Mouse (Mus musculus): ENCODE results near the gene Zfp462.

Gene Zfp462

DNA sequence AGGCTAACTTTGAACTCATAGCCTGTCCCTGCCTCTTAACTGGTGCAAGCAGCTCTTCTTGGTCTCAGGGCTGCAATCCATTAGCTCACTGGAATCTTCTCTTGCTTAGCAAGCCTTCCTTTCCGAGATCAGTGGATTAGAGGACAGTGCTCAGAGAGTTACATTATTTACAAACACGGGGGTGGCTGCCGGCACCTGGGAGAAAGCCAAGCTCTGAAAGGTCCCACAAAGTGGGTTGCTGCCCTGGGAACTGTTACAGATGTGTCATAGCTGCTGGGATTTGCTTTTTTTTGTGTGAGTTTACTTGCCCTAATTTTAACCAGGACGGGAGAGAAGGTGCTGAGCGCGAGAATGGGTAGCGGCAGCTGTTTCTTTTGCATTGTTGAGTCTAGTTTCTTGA lies 102.4 kb downstream of the Zfp462 start:
- no peak for DNase-seq (ENCODE audit: low spot score in 2 of 2)

- no peak for DNase-seq (ENCODE audit: low spot score in 2 of 2)
These were observed 105.2 kb downstream of the Zfp462 start for GRCm38 (mm10) chr4:55049938-55050610.

DNA sequence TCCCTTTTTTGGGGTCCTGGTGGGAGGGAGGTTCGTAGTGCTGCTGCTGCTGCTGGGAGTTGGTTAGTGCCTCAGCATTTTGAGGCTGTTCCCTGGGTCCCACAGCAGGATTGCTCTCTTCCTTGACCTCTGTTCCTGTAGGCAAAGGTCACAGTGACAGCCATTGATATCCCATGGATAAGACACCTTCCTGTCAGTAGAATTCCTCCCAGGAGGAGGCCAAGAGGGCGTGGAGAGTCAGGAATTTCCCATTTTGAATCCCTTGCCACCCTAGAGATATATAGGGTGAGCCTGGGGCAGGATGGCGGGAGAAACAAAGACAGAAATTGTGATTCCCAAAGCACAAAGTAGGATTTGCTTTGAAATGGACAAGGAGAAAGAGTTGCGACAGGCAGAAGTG lies 106.5 kb downstream of the Zfp462 start:
- DNase-seq (ENCODE audit: low spot score in 2 of 2) = no peak

DNA sequence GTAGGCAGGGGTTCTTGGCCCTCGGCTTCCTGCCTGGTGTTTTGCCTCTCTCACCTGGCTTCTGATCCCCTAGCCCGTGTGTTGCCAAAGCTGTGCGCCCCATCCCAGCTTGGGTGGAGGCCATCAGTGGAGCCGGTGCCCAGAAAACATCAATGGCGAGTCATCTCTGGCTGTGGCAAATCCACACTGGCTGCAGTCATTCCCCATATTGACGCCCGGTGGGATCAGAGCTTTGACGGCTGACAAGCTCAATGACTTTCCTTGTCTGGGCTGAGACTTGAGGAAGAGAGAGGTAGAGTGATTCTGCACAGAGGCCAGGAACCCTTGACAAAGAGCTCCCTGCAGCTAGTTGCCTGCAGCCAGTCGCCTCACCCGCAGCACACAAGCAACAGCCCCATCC lies 107.8 kb downstream of the Zfp462 start:
- no peak for DNase-seq (ENCODE audit: low spot score in 2 of 2)

DNA sequence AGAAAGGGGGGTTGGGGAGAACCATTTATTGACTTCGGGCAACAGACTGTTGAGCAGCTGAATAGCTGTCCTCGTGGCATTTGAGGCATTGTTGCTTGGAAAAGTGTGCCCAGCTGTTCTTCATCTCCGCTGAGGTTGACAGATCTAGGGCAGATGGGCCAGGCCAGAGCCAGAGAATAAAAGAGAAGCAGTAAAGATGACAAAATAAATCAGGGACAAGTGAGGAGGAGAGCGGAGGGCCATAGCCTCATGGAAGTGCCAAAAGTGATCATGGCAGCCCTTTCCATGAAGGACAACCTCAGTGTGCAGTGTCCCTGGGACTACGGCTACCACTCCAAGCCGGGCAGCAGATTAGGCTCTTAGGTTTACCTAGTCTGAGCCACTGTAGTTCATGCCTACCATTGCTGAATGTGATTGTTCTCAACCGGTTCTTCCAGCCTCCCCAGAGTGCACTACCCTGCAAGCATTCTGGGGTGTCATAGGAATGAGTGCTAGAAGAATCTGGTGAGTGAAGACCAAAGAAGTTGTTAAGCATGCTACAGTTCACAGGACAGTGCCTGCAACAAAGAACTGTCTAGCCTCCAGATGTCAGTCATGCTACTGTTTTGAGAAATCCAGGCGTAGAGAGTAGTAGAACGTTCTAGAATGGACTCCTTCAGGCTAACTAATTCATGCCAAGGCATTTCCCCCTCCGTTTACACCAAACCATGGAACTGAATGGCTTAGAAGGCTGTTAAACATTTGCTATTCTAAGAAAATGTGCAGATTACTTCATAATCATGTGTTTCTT lies 113.0 kb downstream of the Zfp462 start:
- DNase-seq (ENCODE audit: low spot score in 2 of 2) = no peak

- no peak for DNase-seq (ENCODE audit: low spot score in 2 of 2)
These were observed 114.1 kb downstream of the Zfp462 start for GRCm38 (mm10) chr4:55058901-55059300.

DNA sequence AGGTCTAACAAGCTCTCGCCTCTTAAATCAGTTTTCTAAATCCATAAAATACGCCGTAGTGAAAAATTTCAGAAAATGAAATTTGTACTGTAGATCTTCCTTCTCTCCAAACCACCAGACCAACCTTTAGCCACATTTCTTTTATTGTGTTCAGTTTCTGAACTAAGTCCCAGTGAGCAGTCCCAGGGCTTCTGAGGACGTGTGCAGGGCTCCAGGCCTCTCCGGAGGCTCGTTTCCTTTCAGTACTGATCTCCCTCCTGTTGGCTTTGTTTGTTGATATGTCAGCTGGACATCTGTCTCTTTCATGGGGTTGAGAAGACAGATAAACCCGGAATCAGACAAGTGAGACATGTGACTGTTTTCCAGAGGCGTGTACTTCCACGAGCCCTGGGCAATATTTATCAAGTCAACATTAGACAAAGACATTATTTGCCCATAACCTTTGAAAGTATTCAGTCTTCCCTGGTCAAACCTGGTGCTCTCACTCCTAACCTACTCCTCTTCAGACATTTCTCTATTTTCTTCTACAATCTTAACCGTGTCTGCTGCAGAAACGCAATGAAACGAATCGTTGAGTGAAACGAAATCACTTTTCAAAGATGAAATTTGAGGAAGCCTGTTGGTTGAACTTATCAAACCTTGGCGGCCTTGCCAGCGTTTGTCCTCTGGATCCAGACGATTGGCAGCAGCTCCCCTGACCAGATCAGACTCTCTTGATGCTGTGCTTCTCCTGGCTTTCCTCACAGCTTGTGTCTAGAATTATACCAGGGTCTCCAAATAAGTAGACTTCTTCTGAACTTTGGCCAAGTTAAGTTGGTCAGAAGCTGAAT lies 121.7 kb downstream of the Zfp462 start:
- DNase-seq (ENCODE audit: low spot score in 2 of 2) = no peak

DNA sequence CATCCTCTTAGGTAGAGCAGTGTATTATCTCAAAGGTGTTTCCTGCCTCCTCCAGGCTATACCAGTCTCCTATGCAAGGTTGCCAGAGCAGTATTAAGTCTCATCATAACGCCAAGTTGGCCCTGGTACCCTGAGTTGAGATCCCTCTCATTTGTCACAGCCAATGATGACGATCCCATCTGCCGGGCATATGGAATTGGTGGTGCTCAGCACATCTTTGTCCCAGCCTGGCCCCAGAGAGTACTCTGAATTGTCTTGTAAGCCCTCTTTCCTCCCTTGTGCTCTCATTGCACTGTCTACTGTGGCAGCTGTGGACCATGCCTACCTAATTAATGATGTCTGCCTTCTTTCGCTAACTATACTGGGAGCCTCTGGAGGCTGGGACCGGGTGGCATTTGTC lies 126.7 kb downstream of the Zfp462 start:
- no peak for DNase-seq (ENCODE audit: low spot score in 2 of 2)

GRCm38 (mm10) chr4:55077133-55077889 lies 132.5 kb downstream of the Zfp462 start:
- peak in 1 of 2 experiments; percentile 56 for DNase-seq (ENCODE audit: low spot score in 2 of 2)

- DNase-seq (ENCODE audit: low spot score in 2 of 2) = no peak
These were observed 133.3 kb downstream of the Zfp462 start for GRCm38 (mm10) chr4:55077902-55078716.

GRCm38 (mm10) chr4:55079056-55079455 lies 134.2 kb downstream of the Zfp462 start:
- DNase-seq (ENCODE audit: low spot score in 2 of 2) = no peak

GRCm38 (mm10) chr4:55084080-55084688 lies 139.3 kb downstream of the Zfp462 start:
- no peak for DNase-seq (ENCODE audit: low spot score in 2 of 2)

DNA sequence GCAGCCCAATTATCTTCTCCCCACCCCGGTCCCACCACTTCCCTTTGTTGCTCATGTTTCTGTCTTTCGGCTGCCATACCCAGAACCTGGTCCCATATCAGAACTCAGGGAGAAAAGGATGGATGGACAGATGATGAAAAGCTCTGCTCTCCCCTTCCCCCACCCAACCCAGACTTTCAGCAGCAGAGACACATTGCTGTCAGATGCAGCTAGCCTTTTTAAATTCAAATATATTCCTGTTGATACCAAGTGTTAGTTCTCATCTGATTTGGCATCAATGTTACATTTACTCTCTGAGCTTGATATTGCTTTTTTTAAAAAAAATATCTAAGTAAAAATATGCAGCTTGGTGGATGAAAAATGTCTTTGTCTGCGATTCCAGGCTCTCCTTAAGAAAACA lies 143.3 kb downstream of the Zfp462 start:
- no peak for DNase-seq (ENCODE audit: low spot score in 2 of 2)

DNA sequence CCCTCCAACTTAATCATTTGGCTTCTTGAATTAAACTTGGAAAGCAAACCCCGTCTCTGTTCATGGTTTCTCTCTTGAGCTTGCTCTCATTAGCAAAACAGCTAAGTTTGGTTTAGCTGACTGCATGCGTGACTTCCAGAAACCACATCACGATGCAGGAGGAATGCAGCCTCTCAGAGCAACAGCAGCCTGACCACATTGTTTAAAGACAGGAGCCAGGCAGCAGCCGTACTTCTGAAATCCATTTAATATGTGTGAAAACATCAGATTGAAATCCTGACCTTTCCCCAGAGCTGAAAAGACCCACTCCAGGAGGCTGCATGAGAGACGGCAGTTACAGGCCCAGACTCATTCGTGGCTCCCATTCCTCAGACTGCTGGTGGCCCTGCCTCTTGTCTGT lies 144.1 kb downstream of the Zfp462 start:
- DNase-seq (ENCODE audit: low spot score in 2 of 2) = no peak

DNA sequence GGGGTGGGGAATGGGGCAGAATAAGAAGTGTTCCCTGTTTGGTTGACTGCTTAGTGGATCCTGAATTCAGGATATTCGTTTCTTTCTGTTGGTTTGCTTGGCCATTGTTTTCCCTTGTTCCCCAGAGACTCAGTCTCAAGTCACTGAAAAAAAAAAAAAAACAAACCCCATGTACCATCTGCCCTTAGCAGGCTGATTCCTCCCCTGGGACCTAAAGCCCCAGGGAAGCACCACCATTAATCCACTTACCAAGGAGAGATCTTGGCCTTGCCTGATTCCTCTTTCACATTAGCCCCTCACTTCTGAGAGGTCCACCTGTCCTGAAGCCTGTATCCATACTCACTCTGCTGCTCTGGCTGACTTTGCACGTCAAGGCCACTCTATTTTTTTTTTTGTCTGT lies 152.3 kb downstream of the Zfp462 start:
- DNase-seq (ENCODE audit: low spot score in 2 of 2) = no peak

GRCm38 (mm10) chr4:55098366-55098765 lies 153.5 kb downstream of the Zfp462 start:
- DNase-seq (ENCODE audit: low spot score in 2 of 2) = no peak

DNA sequence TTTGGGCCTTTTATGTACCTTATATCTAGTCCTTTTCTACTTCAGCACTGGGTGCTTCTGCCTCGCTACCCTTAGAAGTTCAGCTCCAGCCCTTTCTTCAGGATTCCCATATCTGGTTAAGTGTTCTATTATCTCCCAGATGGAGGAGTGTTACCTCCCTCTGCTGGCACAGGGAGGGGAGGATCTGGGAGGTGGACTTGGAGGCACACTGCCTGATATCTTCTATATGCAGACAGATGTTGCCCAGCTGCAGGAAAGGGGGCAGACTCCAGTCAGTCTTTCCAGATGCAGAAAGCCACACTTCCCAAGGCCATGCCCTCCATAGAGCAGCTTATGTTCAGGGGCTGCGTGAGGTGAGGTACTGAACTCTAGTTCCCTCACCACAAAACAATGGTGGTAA lies 156.0 kb downstream of the Zfp462 start:
- no peak for DNase-seq (ENCODE audit: low spot score in 2 of 2)

GRCm38 (mm10) chr4:55101601-55102000 lies 156.8 kb downstream of the Zfp462 start:
- no peak for DNase-seq (ENCODE audit: low spot score in 2 of 2)

GRCm38 (mm10) chr4:55102382-55102781 lies 157.5 kb downstream of the Zfp462 start:
- no peak for DNase-seq (ENCODE audit: low spot score in 2 of 2)

DNA sequence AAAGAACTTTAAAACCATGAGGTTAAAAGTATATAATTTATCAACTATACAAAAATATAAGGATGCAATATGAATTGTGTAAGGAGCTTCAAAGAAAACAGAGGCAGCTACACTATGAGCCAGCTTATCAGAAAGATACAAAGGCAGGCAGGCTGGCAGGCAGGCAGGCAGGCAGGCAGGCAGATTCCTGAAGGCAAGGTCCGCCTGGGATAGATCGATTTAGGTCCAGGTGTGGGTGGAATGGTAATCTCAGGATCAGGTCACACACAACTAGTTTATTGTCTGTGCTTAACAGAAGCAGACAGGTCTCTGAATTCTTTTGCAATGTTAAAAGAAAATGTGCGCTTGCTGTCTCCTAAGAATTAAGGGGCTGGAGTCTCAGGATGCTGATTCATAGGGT lies 158.7 kb downstream of the Zfp462 start:
- no peak for DNase-seq (ENCODE audit: low spot score in 2 of 2)

Measured in frontal cortex, postnatal 25 days (tissue).